Mouse (Mus musculus): ENCODE measurements around the gene Klhdc8b.

DNA sequence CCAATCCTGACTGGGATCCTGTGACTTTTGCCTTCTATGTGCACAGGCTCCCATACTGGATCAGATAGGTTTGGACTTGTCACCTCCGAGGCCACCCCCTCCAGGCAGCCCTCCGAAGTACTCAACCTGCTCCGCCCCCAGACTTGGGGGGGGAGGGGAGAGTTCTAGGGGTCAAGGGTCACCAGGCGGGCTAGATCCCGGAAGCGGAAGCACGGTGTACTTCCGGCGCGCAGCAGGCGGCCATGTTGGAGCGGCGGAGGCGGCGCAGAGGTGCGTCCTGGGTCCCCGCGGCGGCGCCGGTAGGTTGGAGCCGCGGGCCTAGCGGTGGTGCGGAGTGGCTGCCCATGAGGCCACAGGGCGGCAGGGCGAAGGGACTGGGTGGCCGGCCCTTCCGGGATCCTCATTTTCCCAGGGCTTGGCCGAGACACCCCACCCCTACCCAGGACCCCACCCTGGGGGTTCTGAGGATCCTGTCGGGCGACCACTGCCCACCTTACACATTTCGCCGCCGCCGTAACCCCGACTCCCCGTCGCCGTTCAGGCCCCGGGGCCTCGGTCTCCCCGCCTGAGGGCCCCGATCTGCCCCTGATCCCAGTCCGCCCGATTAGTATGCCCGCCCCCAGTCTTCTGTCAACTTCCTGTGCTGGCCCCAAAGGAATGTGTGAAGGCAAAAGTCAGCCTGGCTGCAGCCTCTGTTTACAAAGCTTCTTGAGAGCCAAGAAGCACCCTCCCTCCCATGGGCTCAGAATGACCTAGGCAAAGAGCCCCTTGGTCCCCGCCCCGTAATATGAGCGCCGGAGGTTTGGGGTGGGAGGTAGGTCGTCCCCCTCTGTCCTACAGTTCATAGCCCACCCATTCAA is 832 bp downstream of the Klhdc8b start, which contains the start of gene Ccdc71:
- TF ChIP-seq CTCF (IDR thresholded peaks at IDR 0.05; ENCODE audit: control insufficient read depth, insufficient read depth, insufficient read length) = no peak
- TF ChIP-seq CEBPB (IDR thresholded peaks at IDR 0.05; ENCODE audit: low read depth) = no peak

Data from C2C12 (cell line).